Mouse (Mus musculus) cerebellum, postnatal 4 days (tissue): Measurements from ENCODE around the gene Hnrnpr.

Experiments
- DNase-seq, 2 experiments: peaks; one replicate each; pipeline ENCODE4 v3.0.0; 2022; ENCODE audit warnings: low spot score in 2 of 2, mixed read lengths in 1 of 2

Gene Hnrnpr

GRCm38 (mm10) chr4:136401806-136402205 lies 91.1 kb downstream of the Hnrnpr start:
- DNase-seq = no peak

- no peak for DNase-seq
Measured at GRCm38 (mm10) chr4:136407831-136408230, 97.1 kb downstream of the Hnrnpr start.
